Mouse (Mus musculus) cerebellum, adult 11-12 months (tissue): ENCODE data around the gene Anapc2.
"Not testable (repeated sequence)": the region's sequence is repeated elsewhere in the genome, so short reads cannot be mapped to it uniquely, and the experiment has no call there.

ENCODE experiments used
- DNase-seq: peaks from one replicate; pipeline ENCODE4 v3.0.0; 2022

Anapc2 gene

DNA sequence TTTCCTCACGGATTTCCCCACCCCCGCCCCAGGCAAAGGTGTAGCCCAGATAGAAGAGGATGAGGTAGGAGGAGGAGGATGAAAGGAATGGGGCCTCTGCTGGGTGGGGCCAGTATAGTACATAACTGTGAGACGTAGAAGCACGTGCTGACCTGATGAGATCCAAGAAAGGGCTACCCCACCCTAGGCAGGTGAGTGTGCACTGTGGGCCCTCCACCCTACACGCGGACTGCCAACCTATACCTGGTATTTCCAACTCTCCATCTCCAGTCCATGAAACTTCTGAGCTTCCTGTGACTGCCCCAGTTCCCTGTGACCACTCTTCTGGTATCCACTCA is 30.9 kb upstream of the Anapc2 start:
- DNase-seq = peak; percentile 50

GRCm38 (mm10) chr2:25242101-25242506 is 30.2 kb upstream of the Anapc2 start, which contains the start of the genes Rnf208 and Cysrt1:
TSS of gene Rnf208 (plus strand) at chr2:25242255.
TSS of gene Cysrt1 (minus strand) at chr2:25242452.
- DNase-seq = peak; percentile 60

DNA sequence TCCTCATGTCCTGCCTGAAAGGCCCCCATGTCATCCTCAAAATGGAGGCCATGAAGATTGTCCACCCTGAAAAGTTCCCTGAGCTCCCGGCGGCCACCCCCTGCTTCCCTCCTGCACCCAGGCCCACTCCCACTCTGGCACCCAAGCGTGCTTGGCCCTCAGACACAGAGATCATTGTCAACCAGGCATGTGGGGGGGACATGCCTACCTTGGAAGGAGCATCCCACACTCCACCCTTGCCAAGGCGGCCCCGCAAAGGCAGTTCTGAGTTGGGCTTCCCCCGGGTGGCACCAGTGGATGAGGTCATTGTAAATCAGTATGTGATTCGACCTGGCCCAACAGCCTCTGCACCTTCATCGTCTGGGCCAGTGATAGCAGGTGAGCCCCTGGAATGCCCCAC is 28.9 kb upstream of the Anapc2 start:
- DNase-seq = peak; percentile 64

- DNase-seq = no peak
Measured at GRCm38 (mm10) chr2:25244144-25244543, 28.1 kb upstream of the Anapc2 start.

GRCm38 (mm10) chr2:25246183-25247072 is 25.9 kb upstream of the Anapc2 start, which contains the start of gene AL732309.1:
TSS of gene AL732309.1 (minus strand) at chr2:25246863.
- DNase-seq = peak; percentile 77

- DNase-seq = no peak
Measured at GRCm38 (mm10) chr2:25252331-25252730, 19.9 kb upstream of the Anapc2 start.

DNA sequence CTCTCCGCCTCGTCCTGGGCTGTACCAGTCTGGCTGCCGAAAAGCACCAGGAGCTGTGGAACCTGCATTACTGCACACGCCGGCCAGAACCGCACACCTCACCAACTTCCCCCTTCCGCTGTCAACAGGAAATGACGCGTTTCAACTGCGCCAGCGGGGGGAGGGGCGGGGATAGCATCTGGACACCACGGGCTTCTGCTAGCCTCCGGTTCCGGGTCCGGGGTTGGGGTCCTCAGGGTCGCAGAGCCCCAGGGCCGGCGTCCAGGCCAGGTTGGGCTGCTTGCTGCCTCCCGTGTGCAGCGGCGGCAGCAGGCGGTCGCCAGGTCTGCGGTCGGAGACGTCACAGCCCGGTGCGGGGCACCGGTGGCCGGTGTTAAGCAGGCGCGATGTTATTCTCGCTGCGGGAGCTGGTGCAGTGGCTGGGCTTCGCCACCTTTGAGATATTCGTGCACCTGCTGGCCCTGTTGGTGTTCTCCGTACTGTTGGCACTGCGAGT is 16.9 kb upstream of the Anapc2 start, which contains the start of gene Tmem203:
Gene Tmem203, plus strand, starts transcription at position 156 of the 496 bp plus-strand sequence.
- DNase-seq = peak; percentile 82

DNA sequence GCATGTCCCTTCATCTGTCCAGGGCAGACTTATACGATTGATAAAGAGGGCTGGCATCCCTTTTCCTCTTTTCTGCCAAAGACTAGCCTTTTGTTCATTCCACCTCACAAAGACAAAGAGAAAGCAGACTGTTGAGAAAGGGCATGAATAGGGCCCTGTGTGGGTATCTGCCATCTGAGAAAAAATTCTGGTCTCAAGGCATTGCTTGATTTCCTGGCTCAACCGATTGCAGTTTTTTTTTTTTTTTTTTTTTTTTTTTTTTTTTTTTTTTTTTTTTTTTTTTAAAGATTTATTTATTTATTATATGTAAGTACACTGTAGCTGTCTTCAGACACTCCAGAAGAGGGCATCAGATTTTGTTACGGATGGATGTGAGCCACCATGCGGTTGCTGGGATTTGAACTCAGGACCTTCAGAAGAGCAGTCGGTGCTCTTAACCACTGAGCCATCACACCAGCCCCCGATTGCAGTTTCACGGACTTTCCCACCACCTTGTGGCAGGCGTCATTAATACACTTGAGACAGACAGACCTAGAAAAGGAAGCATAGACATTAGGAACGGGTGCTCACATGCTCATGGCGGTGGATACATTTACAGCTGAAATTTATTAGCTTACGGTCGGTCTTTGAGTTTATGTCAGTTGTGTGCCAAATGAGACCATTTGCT is 15.7 kb upstream of the Anapc2 start:
- DNase-seq = not testable (repeated sequence)

DNA sequence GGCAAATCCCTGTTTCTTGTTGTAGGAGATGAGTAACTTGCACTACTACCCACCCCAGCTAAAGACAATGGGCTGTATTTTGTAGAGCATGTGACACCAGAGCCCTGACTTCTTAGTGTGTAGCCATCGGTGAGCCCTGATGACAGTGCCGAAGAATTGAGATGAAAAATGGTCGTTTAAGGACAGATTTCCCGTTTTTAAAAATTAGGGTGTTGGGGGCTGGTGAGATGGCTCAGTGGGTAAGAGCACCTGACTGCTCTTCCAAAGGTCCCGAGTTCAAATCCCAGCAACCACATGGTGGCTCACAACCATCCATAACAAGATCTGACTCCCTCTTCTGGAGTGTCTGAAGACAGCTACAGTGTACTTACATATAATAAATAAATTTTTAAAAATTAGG is 15.0 kb upstream of the Anapc2 start:
- DNase-seq = not testable (repeated sequence)

DNA sequence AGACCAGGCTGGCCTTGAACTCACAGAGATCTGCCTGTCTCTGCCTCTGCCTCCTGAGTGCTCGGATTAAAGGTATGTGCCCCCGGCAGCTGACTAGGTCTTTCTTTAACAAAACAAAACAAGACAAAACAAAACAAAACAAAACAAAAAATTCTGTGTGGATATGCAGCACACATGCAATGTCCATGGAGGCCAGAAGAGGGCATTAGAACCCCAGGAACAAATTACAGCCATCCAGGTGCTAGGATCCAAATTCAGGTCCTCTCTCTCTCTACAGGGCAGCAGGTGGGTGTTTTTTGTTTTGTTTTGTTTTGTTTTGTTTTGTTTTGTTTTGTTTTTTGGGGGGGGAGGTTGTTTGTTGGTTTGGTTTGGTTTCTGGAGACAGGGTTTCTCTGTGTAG is 13.4 kb upstream of the Anapc2 start:
- DNase-seq = no peak

- no peak for DNase-seq
Measured at GRCm38 (mm10) chr2:25261870-25262269, 10.4 kb upstream of the Anapc2 start.

DNA sequence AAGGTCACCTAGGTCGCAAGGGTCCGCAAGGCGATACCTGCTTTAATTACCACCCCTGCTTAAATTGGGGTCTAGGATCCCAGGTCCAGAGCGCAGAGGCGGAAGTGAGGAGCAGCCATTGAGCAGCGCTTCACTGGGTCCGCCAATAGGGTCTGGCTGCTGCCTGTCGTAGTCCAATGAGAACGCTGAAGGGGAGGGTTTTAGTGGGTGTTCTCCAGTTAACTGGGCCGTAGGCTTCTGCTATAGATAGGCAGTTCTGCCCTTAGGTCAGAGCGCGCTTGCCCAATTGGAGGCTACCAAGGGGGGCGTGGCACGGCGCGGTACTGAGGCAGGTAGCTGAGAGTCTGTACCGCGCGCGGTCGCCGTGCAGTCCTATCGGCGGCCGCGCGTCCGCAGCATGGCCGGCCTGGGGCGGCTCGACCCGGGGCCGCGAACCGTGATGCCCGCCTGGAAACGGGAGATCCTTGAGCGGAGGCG is 9.9 kb upstream of the Anapc2 start, which contains the start of gene Tprn:
Gene Tprn, plus strand, starts transcription at position 328 of the 477 bp plus-strand sequence.
- DNase-seq = peak; percentile 98

GRCm38 (mm10) chr2:25262795-25263622 is 9.3 kb upstream of the Anapc2 start:
- peak; percentile 85 for DNase-seq

GRCm38 (mm10) chr2:25263623-25264285 is 8.5 kb upstream of the Anapc2 start:
- DNase-seq = peak; percentile 76

- peak; percentile 69 for DNase-seq
Measured at GRCm38 (mm10) chr2:25264286-25264660, 8.0 kb upstream of the Anapc2 start.

DNA sequence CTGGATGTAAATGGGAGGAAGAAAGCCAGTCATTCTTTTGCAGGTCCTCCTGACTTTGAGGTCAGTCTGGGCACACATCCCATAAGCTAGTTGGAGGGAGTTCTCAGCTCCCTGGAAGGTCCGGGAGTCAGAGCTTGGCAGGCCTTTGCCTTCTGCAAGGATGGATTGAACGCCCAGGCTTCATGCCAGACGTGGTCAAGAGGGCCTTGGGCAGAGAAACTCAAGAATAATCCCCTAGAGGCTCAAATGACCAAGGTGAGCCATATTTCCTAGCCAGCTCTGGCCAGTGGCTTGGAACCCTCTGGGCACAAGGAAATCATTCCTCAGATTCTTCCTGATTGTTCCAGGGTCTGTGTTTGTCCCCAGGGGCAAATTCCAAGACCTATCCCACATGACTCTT is 7.4 kb upstream of the Anapc2 start:
- peak; percentile 94 for DNase-seq

DNA sequence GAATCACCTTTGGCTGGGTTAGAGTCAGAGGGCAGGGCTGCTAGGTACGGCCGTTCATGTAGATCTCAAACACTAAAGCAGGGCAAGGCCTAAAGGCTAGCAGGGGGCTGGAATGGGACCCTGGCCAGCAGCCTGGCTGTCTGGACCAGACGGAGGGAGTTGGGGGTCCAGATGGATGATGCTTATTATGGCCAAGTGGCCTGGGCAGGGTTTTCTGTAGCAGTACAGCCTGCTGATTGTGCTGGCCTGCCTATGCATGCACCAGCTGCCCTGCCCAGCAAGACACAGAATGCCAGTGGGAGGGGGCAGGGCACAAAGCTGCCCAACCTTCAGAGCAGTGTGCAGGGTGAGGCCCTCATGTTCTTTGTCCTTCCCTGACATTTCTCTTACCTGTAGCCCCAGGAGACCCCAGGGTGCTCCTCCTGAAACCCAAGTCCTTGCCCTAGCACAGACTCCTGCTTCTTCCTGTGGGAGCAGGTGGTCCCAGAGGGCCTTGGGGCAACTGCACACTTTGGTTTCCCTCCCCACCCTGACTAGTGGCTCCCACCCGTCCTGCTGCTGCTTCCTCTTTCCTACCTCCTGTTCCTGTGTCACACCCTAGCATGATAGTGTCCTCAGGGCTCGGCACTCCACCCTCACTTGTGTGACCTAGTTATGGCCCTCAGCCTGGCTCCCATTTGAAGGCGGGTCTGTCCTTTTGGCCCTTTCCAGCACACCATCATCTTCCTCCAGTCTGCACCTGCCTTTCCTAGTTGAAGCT is 6.2 kb upstream of the Anapc2 start:
- DNase-seq = peak; percentile 99

DNA sequence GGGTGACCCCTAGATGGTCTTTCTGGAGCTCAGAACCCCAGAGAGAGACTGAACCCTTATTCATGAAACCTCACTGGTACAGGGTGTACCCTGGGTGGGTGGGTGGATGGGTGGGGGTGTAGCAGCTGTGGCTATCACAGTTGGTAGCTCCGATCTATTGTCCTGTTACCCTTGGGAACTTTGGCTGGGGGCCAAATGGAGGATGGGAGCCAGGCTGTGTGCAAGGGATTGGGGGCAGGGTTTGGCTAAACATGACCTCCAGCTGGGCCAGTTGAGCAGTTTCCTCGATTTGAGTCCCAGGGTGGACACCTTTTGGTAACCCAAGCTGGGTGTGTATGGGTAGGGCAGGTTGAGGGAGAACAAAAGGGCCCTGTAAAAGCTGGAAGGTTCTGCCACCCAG is 5.6 kb upstream of the Anapc2 start:
- DNase-seq = peak; percentile 88

DNA sequence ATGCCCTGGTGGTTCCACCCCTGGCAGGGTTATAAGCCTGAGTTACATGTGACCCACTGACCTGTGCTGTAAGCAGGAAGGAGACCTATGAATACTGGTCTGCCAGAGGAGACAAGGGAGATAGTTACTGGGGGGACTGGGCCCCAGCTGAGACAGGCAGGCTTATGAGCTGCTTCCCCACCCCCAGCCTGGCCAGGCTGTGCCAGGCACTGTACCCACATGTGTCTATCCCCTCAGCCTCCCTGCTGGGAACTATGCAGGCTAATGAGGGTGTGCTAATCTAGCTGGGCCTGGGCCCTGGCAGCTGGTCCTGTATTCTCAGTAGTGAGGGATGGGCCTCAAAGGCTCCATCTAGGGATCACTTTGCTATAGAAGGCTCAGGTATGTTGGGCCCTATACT is 5.0 kb upstream of the Anapc2 start:
- DNase-seq = peak; percentile 78

- DNase-seq = peak; percentile 65
Measured at GRCm38 (mm10) chr2:25267746-25268309, 4.5 kb upstream of the Anapc2 start.

DNA sequence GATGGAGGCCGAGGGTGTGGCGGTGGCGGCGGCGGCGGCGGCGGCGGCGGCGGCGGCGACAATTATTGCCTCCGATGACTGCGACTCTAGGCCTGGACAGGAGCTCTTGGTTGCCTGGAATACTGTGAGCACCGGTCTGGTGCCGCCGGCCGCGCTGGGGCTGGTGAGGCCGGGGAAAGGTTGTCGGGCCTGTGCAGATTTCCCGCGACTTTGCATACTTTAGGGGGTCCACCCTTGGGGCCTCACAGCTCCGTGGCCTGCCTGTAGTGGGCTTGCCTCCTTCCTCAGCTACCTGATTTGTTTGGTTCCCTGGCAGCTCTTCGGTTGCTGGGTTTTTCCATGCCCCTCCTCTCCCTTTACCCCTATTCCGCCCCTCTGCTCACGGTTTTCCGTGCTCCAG is 237 bp downstream of the Anapc2 start:
- DNase-seq = no peak
